Comparison of ENCODE assay signal across 8 mouse cellular contexts in genomic region chr9:44905620-44906019, GRCm38 (mm10). TPM values are rescaled to one million over a fixed set of nuclear protein-coding genes. Genes with fewer than 3 reads are reported as not detected.
A peak's percentile ranks its signal among the peaks of the same experiment; 100 is the strongest.
DNase-seq lines count a peak whose midpoint lies in the region; ATAC-seq lines count a peak whose summit lies in the region.

No protein-coding gene starts in this region.

- peaks cover 17% of the 10 kb centered on the region for H3K36me3 ChIP-seq in megakaryocyte, embryonic 14.5 days (replicated peaks; ENCODE audit: low read length)
- H3K36me3 ChIP-seq in hindbrain, embryonic 16.5 days (ENCODE audit: control insufficient read depth, insufficient read depth, low read length): peaks cover 3% of the 10 kb centered on the region
- peaks cover 4% of the 10 kb centered on the region; the same call in 1 of the 2 replicates for H3K36me3 ChIP-seq in hindbrain, embryonic 14.5 days (replicated peaks; ENCODE audit: control insufficient read depth, insufficient read depth)
- H3K36me3 ChIP-seq in kidney, embryonic 15.5 days: peaks cover 8% of the 10 kb centered on the region

- no peak overlapping the region for H3K4me2 ChIP-seq in hindbrain, embryonic 16.5 days (ENCODE audit: low read length)
- H3K4me2 ChIP-seq in hindbrain, embryonic 14.5 days (replicated peaks): no peak overlapping the region
- H3K4me2 ChIP-seq in kidney, embryonic 15.5 days: no peak overlapping the region

- no peak overlapping the region for H3K27ac ChIP-seq in hindbrain, embryonic 16.5 days (ENCODE audit: low read depth, low read length)
- no peak overlapping the region for H3K27ac ChIP-seq in hindbrain, embryonic 14.5 days
- H3K27ac ChIP-seq in kidney, embryonic 15.5 days: no peak overlapping the region

- H3K4me1 ChIP-seq in megakaryocyte, embryonic 14.5 days: peaks cover 51% of the 10 kb centered on the region
- H3K4me1 ChIP-seq in hindbrain, embryonic 16.5 days (ENCODE audit: control insufficient read depth, insufficient read depth, low read depth, low read length): no peaks in the 10 kb centered on the region
- H3K4me1 ChIP-seq in hindbrain, embryonic 14.5 days (replicated peaks; ENCODE audit: control insufficient read depth, insufficient read depth, low read length): no peaks in the 10 kb centered on the region
- H3K4me1 ChIP-seq in kidney, embryonic 15.5 days: peaks cover 4% of the 10 kb centered on the region

- ATAC-seq in megakaryocyte, adult 5-6 weeks (ENCODE audit: poor library complexity, severe bottlenecking): no peak; the same call in 1 of the 2 replicates
- peak; percentile 76 for ATAC-seq in erythroid progenitor cell, adult 5-6 weeks (replicated peaks; ENCODE audit: low FRiP score, poor library complexity, severe bottlenecking)
- ATAC-seq in hindbrain, embryonic 16.5 days: no peak
- no peak for ATAC-seq in hindbrain, embryonic 14.5 days (ENCODE audit: low FRiP score)
- no peak for ATAC-seq in kidney, embryonic 15.5 days (replicated peaks; ENCODE audit: low FRiP score)

- H3K4me3 ChIP-seq in megakaryocyte, embryonic 14.5 days (replicated peaks): peak overlapping the region; percentile 87
- no peak overlapping the region for H3K4me3 ChIP-seq in hindbrain, embryonic 16.5 days (ENCODE audit: low read length)
- H3K4me3 ChIP-seq in hindbrain, embryonic 14.5 days (replicated peaks; ENCODE audit: low read length): no peak overlapping the region
- no peak overlapping the region for H3K4me3 ChIP-seq in kidney, embryonic 15.5 days (replicated peaks)

- peak; percentile 23 to 36 for DNase-seq in heart, postnatal 36 days
- DNase-seq in right cerebral cortex, postnatal 10 days (ENCODE audit: low spot score in 2 of 2): peak; percentile 50 to 71
- no peak for DNase-seq in hindbrain, embryonic 14.5 days (ENCODE audit: low spot score)

- no peaks in the 10 kb centered on the region for H3K9me3 ChIP-seq in megakaryocyte, embryonic 14.5 days
- H3K9me3 ChIP-seq in hindbrain, embryonic 16.5 days (ENCODE audit: control insufficient read depth, low read length): no peaks in the 10 kb centered on the region
- H3K9me3 ChIP-seq in hindbrain, embryonic 14.5 days (ENCODE audit: control insufficient read depth, low read length): no peaks in the 10 kb centered on the region
- no peaks in the 10 kb centered on the region for H3K9me3 ChIP-seq in kidney, embryonic 15.5 days (replicated peaks)

- intact Hi-C loops in heart, postnatal 36 days (cut with DNase I): no loop called here

- no peaks in the 10 kb centered on the region for H3K27me3 ChIP-seq in megakaryocyte, embryonic 14.5 days (replicated peaks)
- no peaks in the 10 kb centered on the region for H3K27me3 ChIP-seq in hindbrain, embryonic 16.5 days (replicated peaks; ENCODE audit: control insufficient read depth, insufficient read depth, low read length)
- no peaks in the 10 kb centered on the region for H3K27me3 ChIP-seq in hindbrain, embryonic 14.5 days (ENCODE audit: control insufficient read depth, insufficient read depth, low read length)
- no peaks in the 10 kb centered on the region for H3K27me3 ChIP-seq in kidney, embryonic 15.5 days

- 77% methylated on average over 4 of the region's 4 CpGs for WGBS in hindbrain, embryonic 16.5 days
- WGBS in hindbrain, embryonic 14.5 days: 86% methylated on average over 4 of the region's 4 CpGs
- WGBS in kidney, embryonic 15.5 days: 78% methylated on average over 4 of the region's 4 CpGs

- H3K9ac ChIP-seq in hindbrain, embryonic 16.5 days (ENCODE audit: low read depth, low read length): no peak overlapping the region
- H3K9ac ChIP-seq in hindbrain, embryonic 14.5 days: no peak overlapping the region
- H3K9ac ChIP-seq in kidney, embryonic 15.5 days: no peak overlapping the region

RNA-seq across cellular contexts. Expression of gene Atp5l, which starts 14.9 kb away (rescaled TPM):
- 26.7 and 39.7 TPM in 2 replicates for polyA plus RNA-seq in megakaryocyte, embryonic 14.5 days (2012; ENCODE audit: insufficient read depth, low replicate concordance)
- 490 and 523 TPM in 2 replicates for total RNA-seq in megakaryocyte, adult 5-6 weeks (2015)
- 117 and 122 TPM in 2 replicates for total RNA-seq in megakaryocyte, adult 5-6 weeks (2017)
- total RNA-seq in erythroid progenitor cell, adult 5-6 weeks (2015; ENCODE audit: low replicate concordance): 236 and 252 TPM in 2 replicates
- total RNA-seq in erythroid progenitor cell, adult 5-6 weeks (2017; ENCODE audit: low replicate concordance): 17.0 and 145 TPM in 2 replicates
- 1,000 to 10,000 TPM; 1,604 to 1,644 TPM for total RNA-seq in heart, postnatal 36 days (2021)
- polyA plus RNA-seq in hindbrain, embryonic 16.5 days (2015; fragmentation: Nextera tagmentation; extraction: Ambion mirVana): 711 and 802 TPM in 2 replicates
- 774 and 980 TPM in 2 replicates for polyA plus RNA-seq in hindbrain, embryonic 14.5 days (2014; fragmentation: Nextera tagmentation; extraction: Ambion mirVana)
- 714 and 843 TPM in 2 replicates for polyA plus RNA-seq in kidney, embryonic 15.5 days (2015; fragmentation: Nextera tagmentation; extraction: Ambion mirVana)

RNA-seq across cellular contexts. Expression of gene Kmt2a, which starts 24.5 kb away (rescaled TPM):
- polyA plus RNA-seq in megakaryocyte, embryonic 14.5 days (2012; ENCODE audit: insufficient read depth, low replicate concordance): 3.1 and 5.9 TPM in 2 replicates
- 32.8 and 44.7 TPM in 2 replicates for total RNA-seq in megakaryocyte, adult 5-6 weeks (2015)
- total RNA-seq in megakaryocyte, adult 5-6 weeks (2017): 5.5 and 15.9 TPM in 2 replicates
- 59.5 and 91.4 TPM in 2 replicates for total RNA-seq in erythroid progenitor cell, adult 5-6 weeks (2015; ENCODE audit: low replicate concordance)
- total RNA-seq in erythroid progenitor cell, adult 5-6 weeks (2017; ENCODE audit: low replicate concordance): 18.1 and 23.3 TPM in 2 replicates
- total RNA-seq in heart, postnatal 36 days (2021): 10 to 100 TPM; 26.1 to 29.7 TPM
- 14.4 and 16.4 TPM in 2 replicates for polyA plus RNA-seq in hindbrain, embryonic 16.5 days (2015; fragmentation: Nextera tagmentation; extraction: Ambion mirVana)
- polyA plus RNA-seq in hindbrain, embryonic 14.5 days (2014; fragmentation: Nextera tagmentation; extraction: Ambion mirVana): 17.1 and 19.3 TPM in 2 replicates
- 14.6 and 16.3 TPM in 2 replicates for polyA plus RNA-seq in kidney, embryonic 15.5 days (2015; fragmentation: Nextera tagmentation; extraction: Ambion mirVana)

RNA-seq across cellular contexts. Expression of gene Ube4a, which starts 59.8 kb away (rescaled TPM):
- polyA plus RNA-seq in megakaryocyte, embryonic 14.5 days (2012; ENCODE audit: insufficient read depth, low replicate concordance): 0.76 and 2.0 TPM in 2 replicates
- total RNA-seq in megakaryocyte, adult 5-6 weeks (2015): 43.0 and 53.3 TPM in 2 replicates
- total RNA-seq in megakaryocyte, adult 5-6 weeks (2017): 30.3 and 33.3 TPM in 2 replicates
- total RNA-seq in erythroid progenitor cell, adult 5-6 weeks (2015; ENCODE audit: low replicate concordance): 41.1 and 41.8 TPM in 2 replicates
- total RNA-seq in erythroid progenitor cell, adult 5-6 weeks (2017; ENCODE audit: low replicate concordance): 33.1 and 35.5 TPM in 2 replicates
- total RNA-seq in heart, postnatal 36 days (2021): 10 to 100 TPM; 40.7 to 44.8 TPM
- polyA plus RNA-seq in hindbrain, embryonic 16.5 days (2015; fragmentation: Nextera tagmentation; extraction: Ambion mirVana): 31.8 and 35.0 TPM in 2 replicates
- 46.0 and 50.2 TPM in 2 replicates for polyA plus RNA-seq in hindbrain, embryonic 14.5 days (2014; fragmentation: Nextera tagmentation; extraction: Ambion mirVana)
- 23.7 and 25.5 TPM in 2 replicates for polyA plus RNA-seq in kidney, embryonic 15.5 days (2015; fragmentation: Nextera tagmentation; extraction: Ambion mirVana)

Comparison
In these comparisons a context has a peak if more than half of its experiments do, and no peak if none do; other contexts are left out.
1. RNA of gene Atp5l, which starts 14.9 kb away (polyA plus RNA-seq): 774 to 980 TPM in hindbrain, embryonic 14.5 days, 711 to 802 TPM in hindbrain, embryonic 16.5 days and 714 to 843 TPM in kidney, embryonic 15.5 days; 26.7 to 39.7 TPM in megakaryocyte, embryonic 14.5 days; every median in the first group is over 10 times any median in the second.